Mouse (Mus musculus): Measurements from ENCODE around the gene Smox. TPM values are rescaled to one million over a fixed set of nuclear protein-coding genes. Genes with fewer than 3 reads are reported as not detected.

The Smox gene
- total RNA-seq, 2 experiments from 2014 or later: 64.5 to 69.9 TPM

- no peak for DNase-seq (ENCODE audit: low spot score in 2 of 2)
Measured at GRCm38 (mm10) chr2:131550474-131550873, 59.2 kb downstream of the Smox start.

- DNase-seq (ENCODE audit: low spot score in 2 of 2): no peak
Measured at GRCm38 (mm10) chr2:131550906-131551305, 59.6 kb downstream of the Smox start.

DNA sequence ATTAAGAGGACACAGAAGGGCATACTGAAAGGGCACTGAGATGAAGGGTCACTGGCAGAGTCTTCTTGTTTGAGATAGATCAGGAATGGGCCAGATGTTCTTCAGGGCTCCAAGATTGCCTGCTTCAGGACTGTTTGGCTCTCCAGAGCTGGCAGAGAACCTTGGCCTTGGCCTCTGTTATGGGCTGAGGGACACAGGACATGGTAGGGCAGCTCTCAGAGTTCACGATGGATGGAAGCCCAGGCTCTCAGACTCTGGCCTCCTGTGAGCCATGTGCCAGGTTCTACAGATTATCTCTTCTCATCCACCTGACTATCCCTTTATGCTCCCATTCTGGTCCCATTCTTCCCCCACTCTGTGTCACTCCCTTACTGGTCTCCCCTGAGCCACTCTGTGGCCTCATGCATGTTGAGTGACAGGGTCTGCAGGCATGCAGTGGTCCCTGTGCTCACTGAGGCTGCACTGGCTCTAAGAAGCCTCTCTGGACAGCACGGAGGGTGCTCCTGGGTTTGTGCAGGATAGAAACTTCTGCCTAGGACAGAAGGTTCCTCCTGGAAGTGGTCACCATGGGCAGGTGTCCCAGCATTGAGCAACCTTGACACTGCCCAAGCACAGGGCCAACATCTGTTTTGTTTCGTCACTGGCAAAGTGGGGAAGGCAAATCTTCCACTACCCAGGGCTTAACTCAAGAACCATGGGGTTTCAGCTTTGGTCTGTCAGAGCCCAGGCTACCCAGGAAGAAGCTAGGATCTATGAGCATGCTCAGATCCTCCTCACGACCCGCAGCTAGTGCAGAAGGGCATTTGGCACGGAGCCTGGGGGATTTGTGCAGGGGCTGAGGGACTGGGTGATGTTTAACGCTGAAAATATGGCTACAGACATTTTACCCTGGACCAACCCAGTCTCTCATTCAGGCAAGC lies 60.7 kb downstream of the Smox start:
- DNase-seq (ENCODE audit: low spot score in 2 of 2): no peak

DNA sequence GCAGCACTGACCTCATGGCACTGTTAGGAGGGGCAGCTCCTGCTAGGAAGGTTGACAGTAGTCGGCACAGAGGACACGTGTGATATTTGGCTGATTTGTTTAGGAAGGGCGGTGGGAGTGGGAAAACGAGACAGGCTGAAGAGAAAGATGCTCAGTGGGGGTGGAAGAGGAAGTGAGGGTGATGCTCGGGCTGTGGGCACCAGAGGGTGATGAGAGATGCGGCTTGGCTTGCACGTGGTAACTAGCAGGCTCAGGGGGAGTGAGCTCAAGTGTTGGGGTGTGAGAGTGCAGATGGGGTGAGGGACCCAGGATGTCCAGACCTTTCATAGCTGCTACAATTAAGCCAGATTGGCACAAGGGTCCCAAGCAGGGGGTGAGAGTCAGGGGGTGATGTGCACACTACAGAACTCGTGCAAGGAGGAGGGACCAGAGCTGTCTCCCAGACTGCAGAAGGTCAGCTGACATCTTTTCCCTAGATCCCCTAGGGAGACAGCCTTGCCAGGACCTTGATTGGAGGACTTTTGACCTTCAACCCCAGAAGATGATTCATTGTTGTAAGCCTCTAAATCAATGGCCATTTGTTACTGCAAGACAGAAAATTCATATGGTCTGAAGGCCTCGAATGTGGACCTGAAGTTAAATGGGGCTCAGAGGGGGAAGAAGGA lies 61.6 kb downstream of the Smox start:
- DNase-seq (ENCODE audit: low spot score in 2 of 2): no peak

DNA sequence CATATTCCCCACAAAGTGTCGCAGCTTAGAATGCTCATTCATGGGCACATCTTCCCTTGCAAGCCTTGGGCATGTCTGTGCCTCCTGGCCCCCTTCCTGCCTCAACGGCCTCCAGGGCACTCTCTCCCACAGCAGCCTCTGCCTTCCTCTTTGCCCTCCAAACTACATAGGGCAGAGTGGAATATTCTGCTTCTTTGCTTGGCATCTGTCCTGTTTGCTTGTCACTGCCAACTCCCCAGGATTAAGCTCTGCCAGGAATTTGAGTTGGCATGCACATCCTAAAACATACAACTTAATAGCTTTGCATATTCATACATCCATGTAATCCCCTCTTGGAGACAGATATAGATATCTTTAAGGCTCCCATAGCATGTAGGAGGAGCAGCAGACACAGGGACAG lies 66.6 kb downstream of the Smox start:
- no peak for DNase-seq (ENCODE audit: low spot score in 2 of 2)

DNA sequence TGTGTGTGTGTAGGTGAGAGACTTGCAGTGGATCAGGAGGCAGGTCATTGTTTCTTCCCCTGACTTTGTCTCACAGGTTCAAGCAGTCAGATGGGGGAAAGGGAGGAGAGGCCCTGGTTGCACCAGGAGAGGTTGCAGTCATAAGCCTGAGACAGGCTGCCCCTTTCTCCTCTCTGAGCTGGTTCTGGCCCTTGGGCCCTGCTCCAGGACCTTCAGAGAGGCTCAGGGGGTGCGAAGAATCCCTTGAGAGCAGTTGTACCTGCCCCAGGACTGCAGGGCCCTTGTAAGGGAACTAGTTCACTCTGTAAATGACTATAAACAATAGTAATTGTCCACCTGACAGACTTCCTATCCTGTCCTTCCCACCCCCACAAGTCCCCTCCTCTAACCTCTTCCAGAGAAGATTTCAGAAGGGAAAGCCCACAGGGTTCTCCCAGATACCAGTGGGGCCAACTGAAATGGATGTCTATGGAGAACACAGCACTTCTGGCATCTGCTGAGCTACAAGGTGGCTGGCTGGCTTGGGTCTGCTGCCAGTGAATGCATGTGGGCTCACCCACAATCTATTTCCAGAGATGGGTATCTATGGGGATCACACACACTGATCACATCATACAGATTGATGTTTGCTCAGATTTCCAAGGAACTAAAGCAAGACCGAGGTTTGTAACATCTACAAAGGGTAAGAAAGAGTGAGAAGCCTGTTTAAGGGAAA lies 69.1 kb downstream of the Smox start:
- DNase-seq (ENCODE audit: low spot score in 2 of 2): peak in 1 of 2 experiments; percentile 29

- no peak for DNase-seq (ENCODE audit: low spot score in 2 of 2)
Measured at GRCm38 (mm10) chr2:131561344-131561870, 70.1 kb downstream of the Smox start.

- DNase-seq (ENCODE audit: low spot score in 2 of 2): peak in 1 of 2 experiments; percentile 32
Measured at GRCm38 (mm10) chr2:131561891-131562585, 70.7 kb downstream of the Smox start, which contains the start of gene Adra1d. Gene Adra1d, minus strand, starts transcription at chr2:131562283.

GRCm38 (mm10) chr2:131562586-131563122 lies 71.4 kb downstream of the Smox start:
- DNase-seq (ENCODE audit: low spot score in 2 of 2): peak; percentile 70 to 78

Other genes with a start within 250 kb of the Smox start
- 10 to 100 TPM; 64.8 to 65.1 TPM for gene Pank2, start 229.0 kb upstream of the Smox start, total RNA-seq (2021)
- gene Rnf24, start 138.6 kb upstream of the Smox start, total RNA-seq (2021): 10 to 100 TPM; 40.7 to 41.8 TPM
- gene Adra1d, start 70.8 kb downstream of the Smox start, total RNA-seq (2021): 10 to 100 TPM; 54.2 to 58.7 TPM

Measured in left cerebral cortex, adult 18-20 months (tissue).